Mouse (Mus musculus): ENCODE data around the gene Aes.
A peak's percentile ranks its signal among the peaks of the same experiment; 100 is the strongest.

Gene Aes

GRCm38 (mm10) chr10:81559163-81559626 lies at the start of gene Aes:
Aes (plus strand) TSS chr10:81559488.
- peak; percentile 69 to 83 for DNase-seq (ENCODE audit: low spot score in 2 of 2)

DNA sequence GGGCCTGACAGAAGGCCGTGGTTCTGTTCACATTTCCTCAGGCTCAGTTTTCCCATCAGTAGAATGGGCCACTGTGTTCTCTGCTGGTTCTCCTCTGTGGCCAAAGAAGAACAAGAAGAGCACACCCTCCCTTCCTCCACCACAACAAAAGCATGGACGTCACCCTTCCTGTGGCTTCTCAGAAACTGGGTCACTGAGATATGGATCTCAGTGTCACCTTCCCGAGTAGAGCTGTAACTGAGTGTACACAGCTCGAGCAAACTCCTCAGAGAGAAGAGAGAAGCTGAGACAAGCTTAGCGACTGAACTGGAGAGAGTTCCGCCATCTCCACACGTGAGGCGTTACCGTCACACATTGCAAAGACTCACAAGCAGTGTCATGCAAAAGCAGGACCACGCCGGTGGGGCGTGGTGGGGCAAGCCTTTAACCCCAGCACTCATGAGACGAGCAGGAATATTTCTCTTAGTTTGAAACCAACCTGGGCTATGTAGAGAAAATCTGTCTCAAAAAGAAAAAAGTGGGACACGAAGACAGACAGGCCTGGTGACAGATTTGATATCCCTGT lies 49.0 kb upstream of the Aes start:
- no peak for DNase-seq (ENCODE audit: low spot score in 2 of 2)

DNA sequence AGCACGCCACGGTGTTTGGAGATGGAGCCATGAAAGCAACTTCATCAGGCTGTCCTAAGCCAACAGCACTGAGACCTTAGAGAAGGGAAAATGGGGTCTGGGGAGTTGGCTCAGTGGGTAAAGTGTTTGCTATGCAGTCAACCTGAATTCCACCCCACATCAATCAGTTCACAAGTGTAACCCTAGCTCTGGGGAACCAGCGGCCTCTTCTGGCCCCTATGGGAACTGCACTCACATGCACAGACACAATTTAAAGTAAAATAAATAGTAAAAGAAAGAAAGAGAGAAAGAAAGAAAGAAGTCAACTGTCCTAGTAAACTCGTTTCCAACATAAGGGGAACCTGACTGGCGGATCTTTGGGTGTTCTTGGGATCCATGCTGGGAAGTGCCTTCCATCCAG lies 45.5 kb upstream of the Aes start:
- no peak for DNase-seq (ENCODE audit: low spot score in 2 of 2)

DNA sequence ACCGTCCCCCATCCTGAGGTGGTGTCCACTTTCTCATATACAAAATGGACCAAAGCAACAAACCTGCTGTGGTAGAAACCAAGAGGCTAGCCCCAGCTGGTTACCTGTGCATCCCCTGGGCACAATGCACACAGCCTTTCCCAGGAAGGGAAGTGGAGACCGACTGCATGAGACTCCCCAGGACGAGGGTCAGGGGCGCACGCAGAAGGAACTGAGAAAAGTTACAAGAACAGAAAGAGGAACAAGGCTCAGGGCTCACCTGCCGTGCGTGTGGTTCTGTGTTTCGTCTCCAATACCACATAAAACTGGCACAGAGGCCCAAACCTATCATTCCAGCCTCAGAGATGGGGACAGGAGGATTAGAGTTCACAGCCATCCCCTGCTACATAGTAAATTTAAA lies 42.1 kb upstream of the Aes start:
- DNase-seq (ENCODE audit: low spot score in 2 of 2), result no peak

GRCm38 (mm10) chr10:81518546-81518945 lies 40.7 kb upstream of the Aes start:
- DNase-seq (ENCODE audit: low spot score in 2 of 2), result peak; percentile 50 to 71

- DNase-seq (ENCODE audit: low spot score in 2 of 2), result no peak
Measured at GRCm38 (mm10) chr10:81519227-81519977, 39.9 kb upstream of the Aes start.

GRCm38 (mm10) chr10:81519978-81520365 lies 39.3 kb upstream of the Aes start:
- DNase-seq (ENCODE audit: low spot score in 2 of 2), result no peak

DNA sequence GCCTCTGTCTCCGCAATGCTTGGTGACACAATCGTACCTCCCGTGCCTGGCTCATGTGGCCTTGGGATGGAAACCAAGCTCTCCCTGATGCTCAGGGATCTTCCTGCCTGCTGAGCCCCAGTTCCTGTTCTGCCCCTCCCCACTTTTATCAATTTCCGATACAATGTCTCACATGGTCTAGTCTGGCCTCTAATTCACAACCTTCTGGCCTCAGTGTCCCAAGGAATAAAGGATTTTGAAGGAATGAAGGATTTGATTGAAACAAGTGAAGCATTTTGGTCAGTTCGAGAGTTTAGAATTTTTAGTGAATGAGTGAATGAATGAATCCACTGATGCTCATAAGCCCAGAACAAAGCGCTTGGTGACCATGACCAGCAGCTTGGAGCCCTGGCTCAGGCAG lies 36.1 kb upstream of the Aes start:
- DNase-seq (ENCODE audit: low spot score in 2 of 2), result no peak

GRCm38 (mm10) chr10:81523570-81523969 lies 35.7 kb upstream of the Aes start:
- DNase-seq (ENCODE audit: low spot score in 2 of 2), result peak in 1 of 2 experiments; percentile 40

- peak; percentile 57 to 74 for DNase-seq (ENCODE audit: low spot score in 2 of 2)
Measured at GRCm38 (mm10) chr10:81524051-81524605, 35.2 kb upstream of the Aes start, which contains the start of gene Gna15. Gna15 (minus strand) TSS chr10:81524225.

DNA sequence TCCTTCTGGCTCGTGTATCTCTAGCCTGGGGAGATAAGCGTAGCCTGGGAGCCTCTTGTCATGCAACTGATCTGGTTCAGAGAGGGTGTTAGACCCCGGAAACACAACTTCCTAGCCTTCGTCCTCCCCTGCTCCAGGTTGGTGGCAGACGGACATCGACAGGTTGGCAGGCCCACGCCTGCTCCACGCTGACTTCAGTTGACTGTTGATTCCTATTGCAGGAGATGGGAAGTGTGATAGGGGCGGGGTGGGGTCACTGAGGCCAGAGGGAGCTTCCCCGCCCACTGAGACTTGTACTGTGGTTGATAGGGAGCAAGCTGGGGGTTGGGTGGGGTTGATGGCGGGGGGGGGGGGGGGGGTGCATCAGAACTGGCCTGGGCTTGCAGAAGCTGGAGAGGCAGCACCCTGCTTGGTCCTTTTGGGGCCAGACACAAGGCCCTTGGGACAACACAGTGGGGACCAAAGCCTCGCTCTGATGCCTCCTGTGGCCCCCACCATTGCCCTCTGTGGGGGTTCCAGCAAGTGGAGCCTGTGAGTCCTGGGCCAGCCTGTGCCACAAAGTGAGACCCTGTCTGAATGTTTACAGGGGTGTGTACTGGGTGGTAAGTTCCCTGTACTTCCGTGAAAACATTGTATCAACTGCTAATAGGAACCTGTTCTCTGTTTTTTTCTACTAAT lies 34.1 kb upstream of the Aes start:
- peak; percentile 62 to 70 for DNase-seq (ENCODE audit: low spot score in 2 of 2)

DNA sequence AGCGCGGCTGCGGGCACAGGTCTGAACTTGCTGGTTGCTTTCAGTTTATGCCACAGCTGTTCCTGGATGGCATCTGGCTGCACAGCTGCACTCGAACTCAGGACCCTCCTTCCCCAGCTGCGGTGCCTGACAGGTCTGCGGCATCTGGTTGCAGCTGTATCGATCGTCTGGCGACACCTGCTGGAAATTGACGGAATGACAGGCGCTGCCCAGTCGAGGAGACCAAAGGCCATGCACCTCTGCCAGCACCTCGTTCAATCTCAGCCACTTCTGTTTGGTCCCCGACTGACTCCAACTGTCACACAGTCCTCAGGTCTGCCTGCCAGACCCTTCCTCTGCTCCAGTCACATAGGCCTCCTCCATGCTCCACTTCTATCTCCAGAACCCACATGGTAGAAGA lies 32.5 kb upstream of the Aes start:
- peak; percentile 85 to 87 for DNase-seq (ENCODE audit: low spot score in 2 of 2)

DNA sequence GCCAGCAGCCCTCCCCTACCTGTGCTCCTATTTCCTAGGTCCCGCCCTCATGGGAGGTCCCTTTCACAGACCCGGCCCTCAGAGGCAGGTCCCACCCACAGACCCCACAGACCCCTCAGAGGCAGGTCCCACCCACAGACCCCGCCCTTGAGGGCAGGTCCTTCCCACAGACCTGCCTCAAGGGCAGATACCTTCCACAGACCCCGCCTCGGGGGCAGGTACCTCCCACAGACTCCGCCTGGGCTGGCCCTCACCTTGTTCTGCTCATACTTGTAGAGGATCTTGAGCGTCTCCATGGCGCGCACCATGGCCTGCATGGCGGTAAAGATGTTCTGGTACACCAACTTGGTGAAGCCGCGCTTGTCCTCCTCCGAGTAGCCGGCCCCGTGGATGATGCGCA lies 24.5 kb upstream of the Aes start:
- DNase-seq (ENCODE audit: low spot score in 2 of 2), result no peak

GRCm38 (mm10) chr10:81536734-81537133 lies 22.6 kb upstream of the Aes start:
- no peak for DNase-seq (ENCODE audit: low spot score in 2 of 2)

GRCm38 (mm10) chr10:81537429-81537828 lies 21.9 kb upstream of the Aes start:
- no peak for DNase-seq (ENCODE audit: low spot score in 2 of 2)

DNA sequence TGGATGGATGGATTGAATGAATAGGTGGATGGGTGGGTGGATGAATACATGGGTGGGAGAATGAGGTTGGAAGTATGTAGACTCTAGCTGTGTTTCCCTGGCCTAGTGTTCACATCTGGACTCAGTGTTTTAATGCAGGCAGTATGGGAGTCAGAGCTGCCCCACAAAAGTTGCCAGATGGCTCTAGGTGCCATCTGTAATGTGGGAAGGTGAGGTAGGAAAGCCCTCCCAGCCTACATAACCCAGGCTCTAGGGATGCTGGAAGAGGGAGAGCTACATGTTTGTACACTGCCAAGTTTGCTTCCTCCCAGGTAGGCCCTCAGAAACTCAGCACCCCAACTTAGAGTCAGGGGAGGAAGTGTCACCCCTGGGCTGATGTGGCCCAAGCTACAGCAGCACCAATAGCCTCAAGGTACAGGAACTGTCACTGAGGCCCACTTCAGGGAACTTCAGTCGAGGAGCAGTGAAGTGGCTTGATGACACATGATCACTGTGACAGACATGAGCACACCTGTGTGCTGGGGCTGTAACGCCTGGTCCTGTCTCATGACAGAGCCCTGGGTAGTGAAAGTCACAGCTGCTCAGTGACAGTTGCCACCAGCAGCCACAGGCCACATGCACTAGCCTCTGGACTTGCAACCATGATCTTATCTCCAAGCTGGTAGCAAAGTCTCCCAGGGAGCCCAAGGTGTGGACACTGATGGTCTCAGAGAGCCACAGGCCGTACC lies 20.8 kb upstream of the Aes start:
- DNase-seq (ENCODE audit: low spot score in 2 of 2), result no peak

DNA sequence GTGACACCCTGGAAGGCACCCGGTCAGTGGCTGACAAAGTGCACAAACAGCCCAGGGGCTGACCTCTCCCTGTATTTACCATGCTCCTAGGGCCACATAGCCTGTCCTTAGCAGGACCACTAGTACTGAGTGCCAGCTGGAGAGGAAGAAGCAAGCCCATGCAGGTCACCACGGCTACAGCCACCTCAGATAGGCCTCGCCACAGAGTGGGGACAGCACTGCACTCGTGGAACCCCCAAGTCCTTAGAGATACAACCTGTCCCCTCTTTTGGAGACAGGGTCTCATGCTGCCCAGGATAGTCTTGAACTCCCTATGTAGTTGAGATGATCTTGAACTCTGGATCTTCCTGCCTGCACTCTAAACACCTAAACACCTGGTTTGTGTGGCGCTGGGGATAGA lies 17.9 kb upstream of the Aes start:
- no peak for DNase-seq (ENCODE audit: low spot score in 2 of 2)

DNA sequence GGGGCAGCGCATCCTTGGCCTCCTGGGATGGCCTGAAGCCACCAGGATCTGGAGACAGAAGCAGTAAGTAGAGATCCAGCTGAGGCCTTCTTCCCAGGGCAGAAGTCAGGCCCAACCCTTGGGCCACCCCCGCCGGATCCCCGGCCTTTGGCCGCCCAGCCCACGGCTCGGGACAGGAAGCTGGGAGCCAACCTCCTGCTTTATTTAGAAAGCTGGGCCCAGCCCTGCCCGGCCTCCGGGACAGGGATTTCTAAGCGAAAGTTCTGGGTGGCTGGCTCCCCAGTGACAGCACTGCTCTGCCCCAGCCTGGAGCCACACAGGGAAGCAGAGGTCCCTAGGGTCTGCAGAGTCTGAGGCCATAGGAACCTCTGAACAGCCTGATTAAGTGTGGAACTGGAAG lies 17.5 kb upstream of the Aes start:
- DNase-seq (ENCODE audit: low spot score in 2 of 2), result peak in 1 of 2 experiments; percentile 65

DNA sequence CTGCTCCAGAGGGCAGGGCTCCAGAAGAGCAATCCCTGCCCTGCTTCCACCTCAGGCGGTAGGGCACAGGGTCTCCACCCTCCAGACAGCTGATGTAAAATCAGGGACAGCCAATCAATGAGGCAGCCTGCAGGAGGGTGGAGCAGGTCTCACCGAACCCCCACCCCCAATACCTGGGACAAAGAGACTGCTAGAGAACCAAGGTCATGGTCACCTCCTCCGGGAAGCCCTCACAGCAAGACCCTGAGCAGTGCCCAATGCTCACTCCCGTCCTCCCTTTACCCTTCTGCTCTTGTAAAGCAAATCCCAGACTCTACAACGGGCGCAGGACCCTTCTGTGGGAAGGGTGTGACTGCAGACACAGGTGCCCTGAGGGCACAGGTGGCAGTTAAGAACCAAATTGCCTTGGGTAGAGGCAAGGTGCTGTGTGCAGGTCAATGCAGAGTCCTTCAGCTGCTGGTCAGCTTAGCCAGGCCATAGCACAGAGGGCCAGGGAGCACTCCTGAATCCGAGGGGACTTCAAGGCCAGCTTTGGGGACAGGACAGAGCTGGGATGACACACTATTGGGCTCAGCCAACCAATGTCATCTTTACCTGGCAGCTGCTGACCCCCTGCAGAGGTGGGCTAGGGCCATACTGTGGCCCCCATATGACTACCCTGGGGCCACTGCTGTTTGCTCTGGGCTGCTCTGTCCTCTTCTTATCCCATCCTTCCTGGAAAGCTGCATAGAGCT lies 16.4 kb upstream of the Aes start:
- DNase-seq (ENCODE audit: low spot score in 2 of 2), result no peak

- no peak for DNase-seq (ENCODE audit: low spot score in 2 of 2)
Measured at GRCm38 (mm10) chr10:81543633-81544032, 15.7 kb upstream of the Aes start.

Data from urinary bladder, postnatal 36 days (tissue).